Mouse (Mus musculus) testis, adult 10 weeks (tissue): ENCODE data around the gene Gast. TPM values are rescaled to one million over a fixed set of nuclear protein-coding genes. Genes with fewer than 3 reads are reported as not detected.

Source experiments
- polyA plus RNA-seq: library from polyadenylated mRNA; stranded (reverse); fragments of 350-450 nt; fragmentation: Illumina TruSeq; extraction: RNeasy Lipid Tissue Mini Kit (QIAGEN cat#74804); gene quantifications from one replicate; pipeline ENCODE4 v1.2.3, GENCODE M21; 2014; ENCODE audit warnings: low read depth, low replicate concordance

Gene Gast
- not detected for polyA plus RNA-seq

DNA sequence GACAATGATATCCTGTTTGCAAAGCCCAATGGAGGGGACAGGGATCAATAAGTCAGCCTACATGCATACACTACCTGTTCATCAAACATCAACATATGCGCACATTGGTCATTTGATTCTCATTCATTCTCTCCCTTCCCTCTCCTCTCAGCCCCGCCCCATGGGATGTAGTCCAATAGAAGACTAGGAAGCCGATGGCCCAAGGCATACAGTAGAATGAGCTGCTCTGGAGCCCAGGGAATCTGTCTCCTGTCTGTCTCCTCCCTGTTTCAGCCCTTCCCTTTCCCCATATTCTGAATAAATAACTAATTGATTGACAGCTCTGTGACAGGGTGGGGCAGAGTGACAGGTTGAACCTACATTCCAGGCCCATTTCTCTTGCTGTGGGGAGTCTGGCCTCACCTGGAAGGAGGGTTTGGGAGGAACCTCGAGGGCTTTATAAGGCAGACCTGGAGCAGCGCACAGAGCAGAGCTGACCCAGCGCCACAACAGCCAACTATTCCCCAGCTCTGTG lies at the start of gene Gast:
Gene Gast (plus strand): TSS at position 464 of the 514 bp plus-strand sequence.

DNA sequence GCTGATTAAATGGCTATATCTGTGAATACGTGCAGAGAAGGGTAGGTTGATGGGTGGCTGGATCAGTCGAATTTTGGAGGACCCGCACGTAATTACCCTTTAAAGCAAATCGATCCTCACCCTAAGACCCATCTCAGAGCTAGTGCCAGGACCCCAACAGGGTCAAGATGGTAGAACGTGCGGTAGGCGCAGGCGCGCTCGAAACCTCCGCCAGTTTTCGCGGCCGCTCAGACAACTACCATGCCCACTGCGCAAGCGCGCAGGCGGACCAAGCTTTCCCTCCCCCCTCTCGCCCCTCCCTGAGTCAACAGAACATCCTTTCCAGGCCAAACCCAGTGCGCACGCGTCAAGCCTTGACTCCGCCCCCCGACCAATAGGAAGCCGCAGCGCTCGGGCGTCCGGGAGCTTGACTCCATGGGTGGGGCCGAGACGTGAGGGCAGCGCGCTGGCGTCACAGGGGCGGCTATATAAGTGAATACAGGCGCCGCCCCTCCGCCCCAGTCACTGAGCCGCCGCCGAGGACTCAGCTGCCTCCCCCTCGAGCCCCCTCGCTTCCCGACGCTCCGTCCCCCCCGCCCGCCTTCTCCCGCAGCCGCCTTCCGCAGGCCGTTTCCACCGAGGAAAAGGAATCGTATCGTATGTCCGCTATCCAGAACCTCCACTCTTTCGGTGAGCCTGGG lies 14.6 kb upstream of the Gast start, which contains the start of gene Eif1:
Gene Eif1 (plus strand): TSS at position 394 of the 680 bp plus-strand sequence.

DNA sequence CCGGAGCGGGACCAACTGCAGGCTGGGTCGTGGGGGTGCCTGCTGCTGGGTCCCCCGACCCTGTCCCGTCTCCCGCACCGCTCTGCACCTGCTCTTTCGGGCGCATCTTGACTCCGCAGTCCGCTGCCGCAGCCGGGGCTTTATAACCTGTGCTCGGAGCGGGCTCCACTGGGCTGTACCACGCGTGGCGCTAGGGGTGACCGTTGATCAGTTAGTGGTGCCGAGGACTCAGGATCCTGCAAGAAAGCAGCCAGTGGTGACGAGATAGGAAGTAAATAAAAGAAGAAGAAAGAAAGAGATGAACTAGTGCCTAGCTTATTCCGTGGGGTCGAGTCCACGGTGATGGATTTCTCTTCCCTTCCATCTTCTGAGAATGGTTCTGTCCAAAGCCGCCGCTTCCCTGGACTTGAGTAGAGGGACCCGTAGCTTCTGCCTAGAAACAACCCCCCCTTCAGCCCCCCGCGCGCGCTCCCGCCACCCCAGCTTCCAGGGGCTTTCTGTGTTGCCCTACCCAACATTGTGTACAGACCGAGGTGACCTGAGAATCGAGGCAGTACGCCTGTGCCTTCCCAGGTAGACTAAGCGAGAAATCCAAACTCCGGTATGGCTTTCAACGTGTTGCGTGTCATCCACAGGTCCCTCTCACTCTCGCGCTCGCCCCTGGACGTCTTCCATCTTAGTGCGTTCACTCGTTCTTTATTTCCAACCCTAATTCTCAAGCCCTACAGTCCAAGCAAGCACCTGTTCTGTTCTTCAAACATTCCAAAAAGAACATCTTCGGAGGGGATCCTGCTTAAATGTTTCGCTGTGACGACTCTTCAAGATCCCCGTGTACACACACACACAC lies 22.0 kb downstream of the Gast start, which contains the start of gene Hap1:
Gene Hap1 (minus strand): TSS at position 157 of the 847 bp plus-strand sequence.

Other genes with a start within 250 kb of the Gast start
- not detected for gene Krt32, start 246.2 kb upstream of the Gast start, polyA plus RNA-seq
- gene Krt35, start 238.2 kb upstream of the Gast start, polyA plus RNA-seq = not detected
- gene Krt36, start 228.8 kb upstream of the Gast start, polyA plus RNA-seq = not detected
- gene Krt13, start 212.8 kb upstream of the Gast start, polyA plus RNA-seq = not detected
- gene Krt15, start 198.5 kb upstream of the Gast start, polyA plus RNA-seq = not detected
- not detected for gene Krt19, start 185.7 kb upstream of the Gast start, polyA plus RNA-seq
- not detected for gene Krt9, start 141.2 kb upstream of the Gast start, polyA plus RNA-seq
- gene Krt14, start 126.9 kb upstream of the Gast start, polyA plus RNA-seq = not detected
- not detected for gene Krt16, start 85.5 kb upstream of the Gast start, polyA plus RNA-seq
- not detected for gene Krt17, start 73.4 kb upstream of the Gast start, polyA plus RNA-seq
- gene Krt42, start 64.5 kb upstream of the Gast start, polyA plus RNA-seq = not detected
- 2,357 TPM for gene Eif1, start 14.5 kb upstream of the Gast start, polyA plus RNA-seq
- gene Hap1, start 21.7 kb downstream of the Gast start, polyA plus RNA-seq = 4.7 TPM
- gene Jup, start 63.4 kb downstream of the Gast start, polyA plus RNA-seq = 1.8 TPM
- gene P3h4, start 80.4 kb downstream of the Gast start, polyA plus RNA-seq = 2.7 TPM
- gene Fkbp10, start 81.3 kb downstream of the Gast start, polyA plus RNA-seq = 0.39 TPM
- 56.1 TPM for gene Nt5c3b, start 107.4 kb downstream of the Gast start, polyA plus RNA-seq
- gene Klhl10, start 107.5 kb downstream of the Gast start, polyA plus RNA-seq = 256 TPM
- 25.2 TPM for gene Klhl11, start 138.3 kb downstream of the Gast start, polyA plus RNA-seq
- 16.8 TPM for gene Acly, start 193.6 kb downstream of the Gast start, polyA plus RNA-seq
- gene Ttc25, start 211.2 kb downstream of the Gast start, polyA plus RNA-seq = 67.7 TPM
- 1.2 TPM for gene Cnp, start 240.5 kb downstream of the Gast start, polyA plus RNA-seq